Mouse (Mus musculus) ES-Bruce4 (cell line): Measurements from ENCODE around the gene Pcnx. TPM values are rescaled to one million over a fixed set of nuclear protein-coding genes. Genes with fewer than 3 reads are reported as not detected.
"Not testable (repeated sequence)": the region's sequence is repeated elsewhere in the genome, so short reads cannot be mapped to it uniquely, and the experiment has no call there.

Source experiments
- H3K27ac ChIP-seq: 2 replicates; pipeline ENCODE4 v1.5.1; 2012; ENCODE audit warnings: low read length, inconsistent platforms; ENCODE audit not compliant: insufficient read depth
- H3K27me3 ChIP-seq: 2 replicates; pipeline ENCODE4 v1.6.1; 2012; ENCODE audit warnings: mild to moderate bottlenecking, low read length, inconsistent platforms; ENCODE audit not compliant: control insufficient read depth, poor library complexity, insufficient read depth, severe bottlenecking
- H3K36me3 ChIP-seq: 2 replicates; pipeline ENCODE4 v1.6.1; 2012; ENCODE audit warnings: inconsistent platforms, mild to moderate bottlenecking, low read length, moderate library complexity; ENCODE audit not compliant: control insufficient read depth, poor library complexity, insufficient read depth, severe bottlenecking
- H3K4me1 ChIP-seq: one replicate; pipeline ENCODE4 v1.8.1; 2011; ENCODE audit warnings: low read length; ENCODE audit not compliant: control insufficient read depth, insufficient read depth
- H3K4me3 ChIP-seq: 2 replicates; pipeline ENCODE4 v1.5.1; 2011; ENCODE audit warnings: low read depth, mild to moderate bottlenecking, low read length
- H3K9ac ChIP-seq: 2 replicates; pipeline ENCODE4 v1.6.1; 2012; ENCODE audit warnings: low read depth, mild to moderate bottlenecking, inconsistent platforms; ENCODE audit not compliant: poor library complexity, severe bottlenecking
- H3K9me3 ChIP-seq: replicated peaks from 2 replicates; pipeline ENCODE4 v1.6.1; 2012; ENCODE audit warnings: mild to moderate bottlenecking, low read length, inconsistent platforms; ENCODE audit not compliant: control insufficient read depth, poor library complexity, insufficient read depth, severe bottlenecking
- polyA plus RNA-seq: library from polyadenylated mRNA; stranded (reverse); fragments of >200 nt; gene quantifications from 2 replicates; pipeline ENCODE4 v1.2.4, GENCODE M21; 2011; ENCODE audit warnings: low read depth; ENCODE audit not compliant: missing spikeins, insufficient read depth, insufficient read length

Pcnx gene
- polyA plus RNA-seq, 1 experiment = 18.5 TPM

DNA sequence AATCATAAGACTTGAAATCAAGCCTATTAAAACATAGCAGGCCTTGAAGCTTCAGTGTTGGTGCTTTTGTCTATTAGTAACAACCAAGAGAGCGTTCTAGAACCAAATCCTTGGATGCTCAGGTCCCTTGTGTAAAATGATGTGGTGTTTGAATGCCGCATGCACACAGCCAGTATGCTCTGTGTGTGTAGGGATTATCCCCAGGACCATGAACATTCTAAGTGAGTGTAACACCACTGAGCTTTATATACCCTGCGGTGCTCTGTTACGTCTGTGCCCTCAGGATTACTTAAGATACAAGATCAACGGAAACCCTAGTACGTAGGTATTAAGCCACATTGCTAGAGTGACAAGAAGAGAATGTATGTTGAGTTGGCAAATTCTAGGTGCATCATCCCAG is 174.2 kb downstream of the Pcnx start:
- H3K9me3 ChIP-seq, H3K4me1 ChIP-seq, H3K9ac ChIP-seq, H3K27me3 ChIP-seq, H3K36me3 ChIP-seq, H3K27ac ChIP-seq, H3K4me3 ChIP-seq: not testable (repeated sequence)

DNA sequence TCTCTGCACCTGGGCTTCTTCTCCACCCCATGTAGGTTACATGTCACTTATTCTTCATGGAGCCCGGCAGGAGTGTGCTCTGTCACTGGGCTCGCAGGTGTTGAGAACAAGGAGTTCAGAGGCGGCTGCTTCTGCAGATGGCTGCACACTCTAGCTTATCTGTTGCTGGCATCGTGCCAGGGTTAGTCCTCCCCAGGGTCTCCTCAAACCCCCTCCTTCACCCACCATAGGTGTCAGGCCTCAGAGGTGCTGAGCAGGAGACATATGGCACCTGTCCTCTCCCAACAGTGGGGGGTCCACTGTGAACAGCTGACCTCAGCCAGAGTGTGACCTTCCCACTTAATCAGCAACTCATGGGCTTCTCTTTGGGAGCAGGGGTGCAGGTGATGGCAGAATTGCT is 184.3 kb downstream of the Pcnx start:
- not testable (repeated sequence) for H3K9me3 ChIP-seq, H3K4me1 ChIP-seq, H3K4me3 ChIP-seq, H3K36me3 ChIP-seq, H3K27me3 ChIP-seq, H3K9ac ChIP-seq, H3K27ac ChIP-seq

Other genes with a start within 250 kb of the Pcnx start
- 1.8 and 2.4 TPM in 2 replicates for gene Ttc9, start 228.8 kb upstream of the Pcnx start, polyA plus RNA-seq
- gene Map3k9, start 78.8 kb upstream of the Pcnx start, polyA plus RNA-seq = 13.8 and 16.4 TPM in 2 replicates